Mouse (Mus musculus) MEL (cell line): ENCODE measurements around the gene Zscan2. TPM values are rescaled to one million over a fixed set of nuclear protein-coding genes. Genes with fewer than 3 reads are reported as not detected.

ENCODE experiments used
- DNase-seq: peaks from one replicate; pipeline ENCODE4 v3.0.0; 2011; ENCODE audit warnings: low read depth, low spot score
- H3K27ac ChIP-seq: 2 replicates; pipeline ENCODE4 v1.5.1; 2012; ENCODE audit warnings: low read depth, mild to moderate bottlenecking, control low read depth, low read length, moderate library complexity; ENCODE audit not compliant: control insufficient read depth
- H3K27me3 ChIP-seq, 2 experiments: fragments of 150-350 bp in 1 of 2; sonication (generic) in 1 of 2; 2 replicates each; pipeline ENCODE4 v1.6.1; 2012; ENCODE audit warnings: low read length in 2 of 2, mild to moderate bottlenecking in 2 of 2, improper control_type of control experiment in 1 of 2, moderate library complexity in 1 of 2; ENCODE audit not compliant: insufficient read depth in 2 of 2, control insufficient read depth in 1 of 2
- H3K36me3 ChIP-seq, 2 experiments: 2 replicates each; pipeline ENCODE4 v1.6.1; 2012 to 2014; ENCODE audit warnings: low read length in 2 of 2, improper control_type of control experiment in 1 of 2, inconsistent platforms in 1 of 2, mild to moderate bottlenecking in 1 of 2; ENCODE audit not compliant: insufficient read depth in 2 of 2, control insufficient read depth in 1 of 2
- H3K4me1 ChIP-seq, 2 experiments: fragments of 150-350 bp in 1 of 2; sonication (generic) in 1 of 2; 2 replicates each; pipeline ENCODE4 v1.6.1; 2012; ENCODE audit warnings: low read length in 2 of 2, improper control_type of control experiment in 1 of 2, mild to moderate bottlenecking in 1 of 2; ENCODE audit not compliant: insufficient read depth in 2 of 2, control insufficient read depth in 1 of 2
- H3K4me3 ChIP-seq, 2 experiments: fragments of 150-350 bp in 1 of 2; sonication (generic) in 1 of 2; 2 replicates each; pipeline ENCODE4 v1.5.1; 2012; ENCODE audit warnings: low read depth in 2 of 2, low read length in 2 of 2, mild to moderate bottlenecking in 2 of 2, moderate library complexity in 2 of 2, control low read depth in 1 of 2, improper control_type of control experiment in 1 of 2; ENCODE audit not compliant: control insufficient read depth in 1 of 2, insufficient read depth in 1 of 2
- H3K79me2 ChIP-seq: 2 replicates; pipeline ENCODE4 v1.6.1; 2012; ENCODE audit warnings: mild to moderate bottlenecking, low read length, moderate library complexity; ENCODE audit not compliant: control insufficient read depth, poor library complexity, insufficient read depth
- H3K9ac ChIP-seq: 2 replicates; pipeline ENCODE4 v1.6.1; 2012; ENCODE audit warnings: low read depth, mild to moderate bottlenecking, control low read depth, low read length, moderate library complexity; ENCODE audit not compliant: control insufficient read depth, poor library complexity, severe bottlenecking
- H3K9me3 ChIP-seq: fragments of 150-350 bp; sonication (generic); replicated peaks from 2 replicates; pipeline ENCODE4 v1.6.1; 2012; ENCODE audit warnings: mild to moderate bottlenecking, low read length, improper control_type of control experiment, moderate library complexity; ENCODE audit not compliant: insufficient read depth
- BHLHE40 ChIP-seq: IDR thresholded peaks from 2 replicates; pipeline ENCODE4 v1.6.1; 2012; ENCODE audit warnings: low read depth, mild to moderate bottlenecking, inconsistent platforms, low read length, improper control_type of control experiment, borderline replicate concordance
- CHD2 ChIP-seq: IDR thresholded peaks from 2 replicates; pipeline ENCODE4 v1.6.1; 2011; ENCODE audit warnings: low read length, improper control_type of control experiment
- CTCF ChIP-seq, 3 experiments: IDR thresholded peaks in 2 of 3; conservative IDR thresholded peaks in 1 of 3; 2 replicates each; pipeline ENCODE4 v1.5.1; 2011 to 2012; ENCODE audit warnings: low read length in 3 of 3, low read depth in 2 of 3, mild to moderate bottlenecking in 2 of 3, improper control_type of control experiment in 1 of 3, inconsistent platforms in 1 of 3, mixed read lengths in 1 of 3, moderate library complexity in 1 of 3; ENCODE audit not compliant: control insufficient read depth in 1 of 3, insufficient read depth in 1 of 3, poor library complexity in 1 of 3, severe bottlenecking in 1 of 3
- EP300 ChIP-seq, 2 experiments: IDR thresholded peaks; 2 replicates each; pipeline ENCODE4 v1.6.1; 2011; ENCODE audit warnings: improper control_type of control experiment in 2 of 2, low read length in 2 of 2, low read depth in 1 of 2, mild to moderate bottlenecking in 1 of 2
- HCFC1 ChIP-seq: IDR thresholded peaks from 2 replicates; pipeline ENCODE4 v1.6.1; 2012; ENCODE audit warnings: low read depth, mild to moderate bottlenecking, inconsistent platforms, low read length, improper control_type of control experiment, moderate library complexity
- JUND ChIP-seq: IDR thresholded peaks from 2 replicates; pipeline ENCODE4 v1.6.1; 2011; ENCODE audit warnings: low read depth, mild to moderate bottlenecking, improper control_type of control experiment, low read length
- KAT2A ChIP-seq: conservative IDR thresholded peaks from 2 replicates; pipeline ENCODE4 v1.6.1; 2012; ENCODE audit warnings: low read depth, low read length, improper control_type of control experiment, inconsistent platforms
- MEF2A ChIP-seq: IDR thresholded peaks from 2 replicates; pipeline ENCODE4 v1.6.1; 2014; ENCODE audit warnings: low read depth, mild to moderate bottlenecking, inconsistent platforms, low read length, improper control_type of control experiment; ENCODE audit not compliant: poor library complexity, insufficient replicate concordance, severe bottlenecking; ENCODE audit errors: extremely low read depth
- MXI1 ChIP-seq: IDR thresholded peaks from 2 replicates; pipeline ENCODE4 v1.6.1; 2011; ENCODE audit warnings: mild to moderate bottlenecking, low read depth, low read length, improper control_type of control experiment
- MYB ChIP-seq: IDR thresholded peaks from 2 replicates; pipeline ENCODE4 v1.6.1; 2011; ENCODE audit warnings: mild to moderate bottlenecking, low read depth, low read length, improper control_type of control experiment
- MYC ChIP-seq: IDR thresholded peaks from 2 replicates; pipeline ENCODE4 v1.6.1; 2011; ENCODE audit warnings: low read depth, mild to moderate bottlenecking, low read length, improper control_type of control experiment, moderate library complexity
- NRF1 ChIP-seq: IDR thresholded peaks from 2 replicates; pipeline ENCODE4 v1.6.1; 2014; ENCODE audit warnings: low read depth, mild to moderate bottlenecking, inconsistent platforms, low read length, improper control_type of control experiment, moderate library complexity; ENCODE audit not compliant: poor library complexity, insufficient read depth, severe bottlenecking
- RAD21 ChIP-seq: IDR thresholded peaks from 2 replicates; pipeline ENCODE4 v1.6.1; 2011; ENCODE audit warnings: mild to moderate bottlenecking, low read depth, low read length, improper control_type of control experiment
- RCOR1 ChIP-seq: IDR thresholded peaks from 2 replicates; pipeline ENCODE4 v1.6.1; 2012; ENCODE audit warnings: low read depth, mild to moderate bottlenecking, inconsistent platforms, low read length, improper control_type of control experiment
- SIN3A ChIP-seq: IDR thresholded peaks from 2 replicates; pipeline ENCODE4 v1.6.1; 2012; ENCODE audit warnings: low read length, improper control_type of control experiment, inconsistent platforms
- SMC3 ChIP-seq: IDR thresholded peaks from 2 replicates; pipeline ENCODE4 v1.6.1; 2011; ENCODE audit warnings: low read depth, low read length, improper control_type of control experiment
- TAL1 ChIP-seq: IDR thresholded peaks from 2 replicates; pipeline ENCODE4 v1.6.1; 2012; ENCODE audit warnings: mild to moderate bottlenecking, inconsistent platforms, low read length, moderate library complexity, mixed read lengths
- UBTF ChIP-seq: IDR thresholded peaks from 2 replicates; pipeline ENCODE4 v1.6.1; 2012; ENCODE audit warnings: low read depth, mild to moderate bottlenecking, inconsistent platforms, low read length, improper control_type of control experiment, moderate library complexity, borderline replicate concordance; ENCODE audit not compliant: insufficient read depth
- USF2 ChIP-seq, 2 experiments: IDR thresholded peaks; 2 replicates each; pipeline ENCODE4 v1.6.1; 2011 to 2012; ENCODE audit warnings: improper control_type of control experiment in 2 of 2, low read length in 2 of 2, borderline replicate concordance in 1 of 2, inconsistent platforms in 1 of 2, low read depth in 1 of 2, mild to moderate bottlenecking in 1 of 2; ENCODE audit not compliant: insufficient read depth in 1 of 2
- ZC3H11A ChIP-seq: IDR thresholded peaks from 2 replicates; pipeline ENCODE4 v1.6.1; 2012; ENCODE audit warnings: low read depth, mild to moderate bottlenecking, inconsistent platforms, low read length, improper control_type of control experiment
- ZNF384 ChIP-seq: IDR thresholded peaks from 2 replicates; pipeline ENCODE4 v1.6.1; 2012; ENCODE audit warnings: low read depth, mild to moderate bottlenecking, inconsistent platforms, low read length, improper control_type of control experiment
- polyA plus RNA-seq, 2 experiments: library from polyadenylated mRNA; stranded (reverse) in 1 of 2; unstranded in 1 of 2; fragments of >175 nt in 1 of 2; fragments of >200 nt in 1 of 2; gene quantifications; 2 replicates each; pipeline versions ENCODE4 v1.2.1 to v1.2.4; 2012; ENCODE audit warnings: low replicate concordance in 2 of 2, low read depth in 1 of 2; ENCODE audit not compliant: insufficient read length in 2 of 2, insufficient read depth in 1 of 2, missing spikeins in 1 of 2
- total RNA-seq: library from RNA; depleted of rRNA; stranded (reverse); fragments of 300-350 nt; gene quantifications from 2 replicates; pipeline ENCODE4 v1.2.3, GENCODE M21; 2012

The Zscan2 gene
- total and polyA plus RNA-seq, 3 experiments: 1.2 to 2.4 TPM; not detected in 1

- H3K9ac ChIP-seq: peak overlapping the region; percentile 56; the same call in 1 of the 2 replicates
- H3K4me3 ChIP-seq: peak overlapping the region in 1 of 2 experiments; percentile 38; a peak in 1 of 4 replicates
- no peaks in the 10 kb centered on the region for H3K79me2 ChIP-seq
- peaks cover 5 to 12% of the 10 kb centered on the region in 2 experiments; a peak in 3 of 4 replicates for H3K4me1 ChIP-seq
- H3K27me3 ChIP-seq: no peaks in the 10 kb centered on the region
- H3K9me3 ChIP-seq: no peaks in the 10 kb centered on the region
- no peak overlapping the region for H3K27ac ChIP-seq
- peak; percentile 86 for DNase-seq
- TF ChIP-seq SMC3: peak; percentile 92
- no peak for TF ChIP-seq MEF2A
- TF ChIP-seq MYC: peak; percentile 75
- no peak for TF ChIP-seq CHD2
- TF ChIP-seq MXI1: peak; percentile 34; the same call in 1 of the 2 replicates
- no peak for TF ChIP-seq UBTF
- TF ChIP-seq CTCF (IDR thresholded peaks at IDR 0.05 in 2 of 3, conservative IDR thresholded peaks at IDR 0.05 in 1 of 3; ENCODE audit: control insufficient read depth in 1 of 3, insufficient read depth in 1 of 3, low read depth in 2 of 3, low read length in 3 of 3, poor library complexity in 1 of 3, severe bottlenecking in 1 of 3): peak; percentile 86 to 96 (median 91)
- no peak for TF ChIP-seq NRF1
- peak; percentile 87 for TF ChIP-seq ZC3H11A
- TF ChIP-seq SIN3A: peak; percentile 52; the same call in 1 of the 2 replicates
- TF ChIP-seq ZNF384: no peak
- no peak for TF ChIP-seq TAL1
- TF ChIP-seq RCOR1: no peak
- no peak for TF ChIP-seq KAT2A
- no peak for TF ChIP-seq MYB
- TF ChIP-seq RAD21: peak; percentile 93
- TF ChIP-seq EP300 (IDR thresholded peaks at IDR 0.05; ENCODE audit: low read depth in 1 of 2, low read length in 2 of 2): no peak
- no peak for TF ChIP-seq JUND
- no peak for TF ChIP-seq HCFC1
- no peak for TF ChIP-seq USF2 (IDR thresholded peaks at IDR 0.05; ENCODE audit: borderline replicate concordance in 1 of 2, insufficient read depth in 1 of 2, low read depth in 1 of 2, low read length in 2 of 2)
- no peak for TF ChIP-seq BHLHE40
- peaks cover 0 to 8% of the 10 kb centered on the region in 2 experiments; a peak in 2 of 4 replicates for H3K36me3 ChIP-seq
Observed at GRCm38 (mm10) chr7:80857181-80857580, 3.5 kb upstream of the Zscan2 start.
